Mouse (Mus musculus) cerebellum, adult 11 months (tissue): ENCODE data around the gene Abhd16b.
"Not testable (repeated sequence)": the region's sequence is repeated elsewhere in the genome, so short reads cannot be mapped to it uniquely, and the experiment has no call there.

ENCODE experiments used
- DNase-seq: peaks from one replicate; pipeline ENCODE4 v3.0.0; 2022

Abhd16b gene

GRCm38 (mm10) chr2:181487338-181488277 is 5.4 kb upstream of the Abhd16b start:
- DNase-seq, result no peak

GRCm38 (mm10) chr2:181491432-181492205 is 1.4 kb upstream of the Abhd16b start:
- no peak for DNase-seq

DNA sequence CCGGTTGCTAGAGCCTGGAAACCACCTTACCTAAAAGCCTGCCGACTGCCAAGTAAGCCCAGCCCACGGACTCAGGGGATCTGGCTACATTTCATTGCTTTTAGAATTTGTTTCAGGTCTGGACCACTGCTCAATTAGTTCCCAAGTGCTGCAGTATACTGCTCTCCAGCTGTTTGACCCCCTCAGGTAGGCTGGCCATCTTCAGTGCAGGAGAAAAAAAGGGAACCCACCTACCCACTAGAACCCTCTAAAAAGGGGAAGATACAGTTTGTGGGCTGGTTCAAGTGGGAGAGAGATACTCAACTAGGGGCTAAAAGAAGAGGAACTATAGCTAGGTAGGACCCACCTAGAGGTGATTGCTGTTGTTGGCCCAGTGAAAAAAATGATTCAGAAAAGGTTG is 800 bp upstream of the Abhd16b start:
- DNase-seq, result no peak

DNA sequence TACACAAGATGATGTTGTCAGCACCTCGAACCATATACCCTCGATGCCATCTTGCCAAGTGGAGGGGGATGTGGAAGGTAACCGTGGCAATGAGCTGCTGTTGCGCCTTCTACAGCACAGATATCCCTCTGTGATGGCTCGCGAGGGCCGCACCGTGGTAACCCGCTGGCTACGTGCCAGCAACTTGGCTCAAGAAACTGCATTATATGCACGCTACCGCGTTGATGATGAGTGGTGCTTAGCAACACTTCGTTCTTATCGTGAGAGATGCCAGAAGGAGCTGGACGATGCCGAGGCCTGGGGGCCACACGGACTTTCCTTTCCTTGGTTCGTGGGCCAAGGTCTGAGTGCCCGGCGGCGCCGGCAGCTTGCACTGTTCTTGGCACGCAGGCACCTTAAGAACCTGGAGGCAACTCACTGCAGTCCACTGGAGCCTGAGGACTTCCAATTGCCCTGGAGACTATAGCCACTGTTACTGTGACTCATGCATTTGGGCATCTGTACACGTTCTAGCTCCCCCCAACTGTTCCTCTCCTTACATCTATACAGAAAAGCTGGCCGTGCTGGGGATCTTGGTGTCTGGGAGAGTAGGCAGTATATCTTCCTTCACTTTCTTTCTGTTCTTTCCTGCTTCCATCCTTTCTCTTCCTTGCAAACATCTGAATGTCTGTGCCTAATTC is 1.4 kb downstream of the Abhd16b start:
- DNase-seq, result no peak

DNA sequence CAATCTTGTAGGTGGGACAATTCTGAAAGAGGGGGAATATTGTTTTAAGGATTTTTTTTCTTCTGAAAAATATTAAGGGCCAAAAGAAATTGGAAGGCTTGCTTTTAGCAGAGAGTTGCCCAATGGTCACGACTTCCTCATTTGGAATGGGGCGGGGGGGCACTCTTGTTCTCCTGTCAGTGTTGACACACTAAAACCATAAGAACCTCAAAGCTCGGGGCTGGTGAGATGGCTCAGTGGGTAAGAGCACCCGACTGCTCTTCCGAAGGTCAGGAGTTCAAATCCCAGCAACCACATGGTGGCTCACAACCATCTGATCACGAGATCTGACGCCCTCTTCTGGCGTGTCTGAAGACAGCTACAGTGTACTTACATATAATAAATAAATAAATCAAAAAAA is 2.8 kb downstream of the Abhd16b start:
- DNase-seq, result not testable (repeated sequence)

- peak; percentile 34 for DNase-seq
Observed at GRCm38 (mm10) chr2:181496281-181496680, 3.3 kb downstream of the Abhd16b start.

DNA sequence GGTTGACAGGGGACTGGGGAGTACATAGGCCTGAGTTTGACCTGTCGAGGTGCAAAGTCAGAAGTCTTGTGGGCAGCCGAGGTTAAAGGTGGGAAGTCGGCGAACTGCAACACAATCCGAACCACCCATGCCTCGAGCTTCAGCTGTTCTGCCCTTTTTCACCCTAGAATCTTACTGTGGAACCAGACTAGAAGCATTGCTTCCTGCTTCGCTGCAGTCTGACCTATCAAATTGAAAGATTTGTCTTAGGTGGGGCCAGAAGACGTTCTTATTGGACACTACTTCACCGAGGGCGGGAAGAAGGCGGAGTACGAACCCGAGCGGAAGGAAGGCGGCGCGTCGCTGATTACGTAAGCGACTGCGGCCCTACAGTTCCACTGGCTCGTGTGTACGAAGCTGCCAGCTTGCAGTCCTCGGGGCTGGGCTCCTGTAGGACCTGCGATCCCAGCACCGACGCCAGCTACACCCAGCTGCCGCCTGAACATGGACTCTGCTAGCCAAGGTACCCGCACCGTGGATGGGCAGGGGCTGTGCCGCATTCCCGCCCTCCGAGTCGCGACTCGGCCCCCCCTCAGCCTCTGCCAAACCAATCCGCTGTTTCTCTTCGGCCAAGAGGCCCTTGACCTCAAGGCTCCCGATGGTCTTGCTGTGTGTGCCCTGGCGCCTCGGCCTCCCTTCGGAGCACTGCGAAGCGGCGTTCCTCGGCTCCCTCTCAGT is 4.0 kb downstream of the Abhd16b start, which contains the start of gene Tpd52l2:
TSS of gene Tpd52l2 (plus strand) at position 312 of the 717 bp plus-strand sequence.
- DNase-seq, result peak; percentile 92

DNA sequence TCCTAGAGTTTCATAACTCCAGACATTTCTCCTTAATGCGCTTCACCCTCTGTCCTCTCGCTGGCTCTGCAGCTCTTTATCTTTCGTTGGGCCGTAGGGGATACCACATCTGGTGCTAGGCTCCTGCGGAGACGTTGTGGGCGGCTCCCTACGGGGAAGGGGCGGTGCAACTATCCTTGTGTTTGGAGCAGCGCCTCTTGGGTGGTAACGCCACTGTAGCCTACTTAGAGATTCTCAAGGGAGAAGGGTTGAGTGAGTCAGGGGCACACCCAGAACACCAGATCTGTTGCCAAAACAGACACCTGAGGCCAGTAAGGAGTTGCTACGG is 4.5 kb downstream of the Abhd16b start:
- DNase-seq, result peak; percentile 35

- DNase-seq, result no peak
Observed at GRCm38 (mm10) chr2:181498644-181499043, 5.6 kb downstream of the Abhd16b start.

DNA sequence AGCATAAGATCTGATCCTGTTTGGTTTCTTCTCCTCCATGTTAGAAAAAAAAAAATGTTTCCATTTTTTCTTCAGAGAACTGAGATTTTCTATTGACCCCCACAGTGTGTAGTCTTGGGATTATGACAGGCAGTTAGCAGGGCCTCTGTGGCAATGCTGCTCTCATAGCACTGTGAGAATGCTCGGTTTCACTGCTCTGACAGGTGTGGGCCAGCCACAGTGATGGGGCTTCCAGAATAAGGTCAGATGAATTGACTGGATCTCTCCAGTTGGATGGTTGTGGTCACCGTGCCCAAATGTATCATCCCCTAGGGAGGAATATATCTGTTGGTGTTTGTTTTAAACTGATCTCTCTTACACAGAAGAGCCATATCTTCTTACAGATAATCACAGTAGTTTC is 16.2 kb downstream of the Abhd16b start:
- DNase-seq, result no peak

GRCm38 (mm10) chr2:181511231-181511630 is 18.2 kb downstream of the Abhd16b start:
- no peak for DNase-seq

DNA sequence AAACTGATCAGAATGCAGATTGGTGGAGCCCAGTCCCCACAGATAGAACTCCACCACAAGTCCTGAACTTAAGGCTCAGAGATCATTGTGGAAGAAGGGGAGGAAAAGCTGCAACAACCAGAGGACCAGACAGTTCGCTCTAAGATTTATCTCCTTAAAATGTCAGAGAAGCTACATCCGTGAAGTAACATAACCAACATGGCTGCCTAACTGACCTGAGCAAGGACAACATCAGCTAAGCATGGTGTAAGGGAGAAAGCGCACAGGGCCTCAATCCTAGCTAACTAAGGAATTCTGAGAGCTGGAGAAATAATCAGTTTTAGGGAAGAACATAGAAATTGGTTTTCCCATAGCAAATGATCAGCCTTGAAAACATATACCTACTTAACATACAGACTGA is 26.2 kb downstream of the Abhd16b start:
- DNase-seq, result no peak

DNA sequence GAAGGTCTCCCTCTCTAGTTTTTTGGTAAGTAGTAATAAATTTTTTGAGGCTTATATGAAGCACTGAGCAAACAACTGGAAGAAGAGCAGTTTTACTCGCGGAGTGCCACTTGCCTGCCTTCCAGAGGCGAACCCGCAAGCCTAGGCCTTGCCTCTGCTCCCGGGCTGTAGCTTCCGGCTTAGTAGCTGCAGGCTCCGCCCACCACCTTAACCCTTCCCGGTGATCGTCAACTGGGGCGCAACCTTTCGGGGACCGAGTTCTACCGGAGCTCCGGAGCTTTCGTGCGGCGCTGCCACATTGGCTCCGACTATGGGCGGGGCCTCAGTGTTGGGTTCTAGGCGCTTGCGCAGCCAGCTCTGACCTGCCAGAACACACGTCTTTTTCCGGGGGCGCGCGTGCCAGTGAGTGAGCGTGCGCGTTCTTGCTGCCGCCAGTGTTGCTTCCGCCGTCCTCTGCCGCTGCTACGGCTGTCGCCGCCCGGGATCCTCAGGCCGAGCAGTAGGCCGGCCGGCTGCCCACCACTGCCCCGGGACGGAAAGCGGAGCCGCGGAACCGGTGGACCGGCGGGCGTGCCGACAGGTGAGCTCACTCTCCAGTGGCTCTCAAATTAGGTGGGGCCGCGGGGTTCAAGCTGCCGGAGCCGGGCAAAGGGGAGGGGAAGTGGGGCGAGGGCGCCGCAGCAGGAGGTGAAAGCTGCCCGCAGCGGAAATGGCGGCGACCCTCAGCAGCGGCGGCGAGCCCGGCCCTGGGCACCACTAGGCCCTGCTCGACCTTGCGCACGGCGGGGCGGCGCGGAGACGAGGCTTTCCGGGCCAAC is 27.3 kb downstream of the Abhd16b start, which contains the start of gene Dnajc5:
TSS of gene Dnajc5 (plus strand) at position 368 of the 818 bp plus-strand sequence.
- peak; percentile 97 for DNase-seq

DNA sequence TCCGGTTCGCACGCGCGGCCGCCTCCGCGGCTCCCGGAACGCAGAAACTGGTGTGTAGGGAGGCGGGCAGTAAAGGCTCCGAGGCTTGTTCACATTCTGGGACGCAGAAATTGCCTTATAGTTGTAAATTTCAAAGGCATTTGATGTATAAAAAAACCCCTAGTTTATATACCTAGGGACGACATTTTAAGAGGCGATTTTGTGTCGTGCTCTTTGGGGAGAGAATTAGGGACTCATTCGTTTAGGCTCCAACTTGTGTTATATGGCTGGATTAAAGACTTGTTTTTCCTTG is 27.9 kb downstream of the Abhd16b start:
- DNase-seq, result no peak

DNA sequence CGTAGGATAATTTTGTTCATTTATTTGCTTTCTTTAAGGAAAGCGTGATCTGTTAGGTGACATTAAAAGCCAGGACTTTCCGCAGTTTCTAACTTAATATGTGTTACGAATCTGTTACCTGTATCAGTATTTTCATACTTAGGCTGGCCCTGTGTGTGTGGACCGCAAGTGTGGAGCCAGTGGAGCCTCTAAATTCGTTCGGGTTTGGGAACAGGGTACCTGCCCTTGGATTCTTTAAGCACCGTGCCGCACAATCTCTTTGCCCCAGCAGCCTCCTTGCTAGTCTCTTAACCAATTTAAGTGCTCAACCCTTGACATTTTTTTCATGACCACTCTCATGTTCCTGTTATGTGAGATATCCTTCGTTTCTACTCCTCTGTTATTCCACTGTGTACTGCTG is 28.5 kb downstream of the Abhd16b start:
- no peak for DNase-seq

GRCm38 (mm10) chr2:181522811-181523210 is 29.8 kb downstream of the Abhd16b start:
- DNase-seq, result no peak

DNA sequence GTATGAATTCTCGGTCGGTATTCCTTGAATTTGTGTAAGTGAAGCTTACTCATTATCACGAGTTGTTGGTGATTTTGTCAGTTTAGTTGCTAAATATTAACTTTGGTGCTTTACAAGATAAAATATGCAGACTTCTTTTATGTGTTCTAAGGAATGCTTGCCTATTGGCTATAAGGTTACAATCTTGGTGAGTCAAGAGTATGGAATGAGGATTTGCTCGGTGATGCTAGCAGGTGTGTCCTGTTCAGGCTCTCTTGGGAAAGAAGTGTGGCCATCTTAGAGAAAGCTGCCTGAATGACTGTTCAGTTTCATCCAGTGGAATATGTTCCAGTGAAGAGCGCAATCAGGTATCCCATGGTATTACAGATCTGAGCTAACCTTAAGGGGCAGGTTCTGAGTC is 32.5 kb downstream of the Abhd16b start:
- no peak for DNase-seq

GRCm38 (mm10) chr2:181529076-181529475 is 36.1 kb downstream of the Abhd16b start:
- no peak for DNase-seq

GRCm38 (mm10) chr2:181532589-181532988 is 39.6 kb downstream of the Abhd16b start:
- no peak for DNase-seq

GRCm38 (mm10) chr2:181536410-181536809 is 43.4 kb downstream of the Abhd16b start:
- DNase-seq, result no peak

DNA sequence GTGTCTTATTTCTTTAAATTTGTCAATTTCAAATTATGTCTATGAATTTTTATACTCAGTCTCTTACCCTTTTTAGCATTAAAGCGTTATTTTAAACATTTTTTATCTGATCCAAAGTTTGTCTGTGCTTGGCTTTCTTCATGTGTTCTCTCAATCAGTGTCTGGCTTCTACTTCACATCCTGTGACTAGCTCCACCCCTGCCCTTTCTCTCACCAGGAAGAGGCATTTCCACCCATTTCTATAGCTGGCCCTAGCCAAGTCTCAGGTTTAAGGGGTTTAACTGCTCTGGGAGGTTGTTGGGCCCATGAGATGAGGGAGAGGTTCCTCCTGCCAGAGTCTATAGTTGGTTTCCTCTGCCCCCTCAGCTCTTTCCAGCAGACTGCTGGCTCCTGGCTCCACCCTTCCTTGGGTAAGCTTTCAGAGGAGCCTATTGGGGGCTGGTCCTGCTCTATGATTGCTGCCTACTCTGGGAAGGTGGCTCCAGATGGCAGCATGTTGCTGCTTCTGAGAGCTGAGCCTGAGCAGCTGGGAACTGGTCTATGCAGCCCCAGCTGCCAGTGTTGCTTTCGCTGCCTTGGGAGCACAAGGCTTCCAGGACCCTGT is 44.5 kb downstream of the Abhd16b start:
- no peak for DNase-seq
